Mouse (Mus musculus): ENCODE data around the gene Prkab1.

GRCm38 (mm10) chr5:116016542-116016941, 7.8 kb downstream of the Prkab1 start:
- no peak for TF ChIP-seq ZNF384 (IDR thresholded peaks at IDR 0.05; ENCODE audit: low read depth, low read length)
- TF ChIP-seq MAX (IDR thresholded peaks at IDR 0.05; ENCODE audit: low read length), result no peak
- TF ChIP-seq NELFE (IDR thresholded peaks at IDR 0.05; ENCODE audit: low read depth, low read length), result no peak
- TF ChIP-seq CTCF (IDR thresholded peaks at IDR 0.05 in 2 of 3, conservative IDR thresholded peaks at IDR 0.05 in 1 of 3; ENCODE audit: control insufficient read depth in 1 of 3, insufficient read depth in 1 of 3, low read depth in 2 of 3, low read length in 3 of 3, poor library complexity in 1 of 3, severe bottlenecking in 1 of 3), result no peak
- no peak for TF ChIP-seq TBP (IDR thresholded peaks at IDR 0.05; ENCODE audit: low read depth, low read length)
- no peak for TF ChIP-seq HCFC1 (IDR thresholded peaks at IDR 0.05; ENCODE audit: low read depth, low read length)
